Mouse (Mus musculus): Measurements from ENCODE around the gene Rpl26.
"Not testable (repeated sequence)": the region's sequence is repeated elsewhere in the genome, so short reads cannot be mapped to it uniquely, and the experiment has no call there.

The Rpl26 gene

GRCm38 (mm10) chr11:68914566-68914965 lies 13.2 kb downstream of the Rpl26 start:
- no peak for DNase-seq (ENCODE audit: low spot score in 2 of 2)

GRCm38 (mm10) chr11:68923191-68923590 lies 21.8 kb downstream of the Rpl26 start:
- no peak for DNase-seq (ENCODE audit: low spot score in 2 of 2)

GRCm38 (mm10) chr11:68924749-68925148 lies 23.4 kb downstream of the Rpl26 start:
- no peak for DNase-seq (ENCODE audit: low spot score in 2 of 2)

GRCm38 (mm10) chr11:68926981-68927380 lies 25.6 kb downstream of the Rpl26 start, which contains the start of gene Odf4:
Odf4 (minus strand) TSS chr11:68927081.
- DNase-seq (ENCODE audit: low spot score in 2 of 2) = no peak

- no peak for DNase-seq (ENCODE audit: low spot score in 2 of 2)
These were observed 28.6 kb downstream of the Rpl26 start for GRCm38 (mm10) chr11:68929947-68930346.

GRCm38 (mm10) chr11:68933885-68934507 lies 32.6 kb downstream of the Rpl26 start:
- no peak for DNase-seq (ENCODE audit: low spot score in 2 of 2)

- DNase-seq (ENCODE audit: low spot score in 2 of 2) = not testable (repeated sequence)
These were observed 35.6 kb downstream of the Rpl26 start for GRCm38 (mm10) chr11:68936951-68937350.

GRCm38 (mm10) chr11:68939451-68940304 lies 38.3 kb downstream of the Rpl26 start:
- DNase-seq (ENCODE audit: low spot score in 2 of 2) = peak; percentile 56 to 67

- DNase-seq (ENCODE audit: low spot score in 2 of 2) = no peak
These were observed 39.1 kb downstream of the Rpl26 start for GRCm38 (mm10) chr11:68940516-68940915.

- DNase-seq (ENCODE audit: low spot score in 2 of 2) = no peak
These were observed 41.3 kb downstream of the Rpl26 start for GRCm38 (mm10) chr11:68942731-68943130.

GRCm38 (mm10) chr11:68945245-68945644 lies 43.9 kb downstream of the Rpl26 start:
- DNase-seq (ENCODE audit: low spot score in 2 of 2) = no peak

- DNase-seq (ENCODE audit: low spot score in 2 of 2) = no peak
These were observed 44.6 kb downstream of the Rpl26 start for GRCm38 (mm10) chr11:68946001-68946400.

- no peak for DNase-seq (ENCODE audit: low spot score in 2 of 2)
These were observed 45.5 kb downstream of the Rpl26 start for GRCm38 (mm10) chr11:68946806-68947440.

- no peak for DNase-seq (ENCODE audit: low spot score in 2 of 2)
These were observed 46.2 kb downstream of the Rpl26 start for GRCm38 (mm10) chr11:68947542-68947993.

- no peak for DNase-seq (ENCODE audit: low spot score in 2 of 2)
These were observed 52.5 kb downstream of the Rpl26 start for GRCm38 (mm10) chr11:68953903-68954302.

GRCm38 (mm10) chr11:68954408-68954807 lies 53.0 kb downstream of the Rpl26 start:
- DNase-seq (ENCODE audit: low spot score in 2 of 2) = no peak

GRCm38 (mm10) chr11:68955473-68955872 lies 54.1 kb downstream of the Rpl26 start:
- DNase-seq (ENCODE audit: low spot score in 2 of 2) = no peak

GRCm38 (mm10) chr11:68956107-68956506 lies 54.7 kb downstream of the Rpl26 start:
- DNase-seq (ENCODE audit: low spot score in 2 of 2) = no peak
